Mouse (Mus musculus): Measurements from ENCODE around the gene Sesn2.

GRCm38 (mm10) chr4:132477833-132478232 lies 32.5 kb downstream of the Sesn2 start:
- TF ChIP-seq CTCF (conservative IDR thresholded peaks at IDR 0.05; ENCODE audit: low read length): no peak
- no peak for TF ChIP-seq NANOG (IDR thresholded peaks at IDR 0.05; ENCODE audit: borderline replicate concordance, low read length)
- TF ChIP-seq POU5F1 (IDR thresholded peaks at IDR 0.05; ENCODE audit: borderline replicate concordance, low read length): no peak
